Mouse (Mus musculus): Measurements from ENCODE around the gene Sema4c.
"Not testable (repeated sequence)": the region's sequence is repeated elsewhere in the genome, so short reads cannot be mapped to it uniquely, and the experiment has no call there.

The Sema4c gene

DNA sequence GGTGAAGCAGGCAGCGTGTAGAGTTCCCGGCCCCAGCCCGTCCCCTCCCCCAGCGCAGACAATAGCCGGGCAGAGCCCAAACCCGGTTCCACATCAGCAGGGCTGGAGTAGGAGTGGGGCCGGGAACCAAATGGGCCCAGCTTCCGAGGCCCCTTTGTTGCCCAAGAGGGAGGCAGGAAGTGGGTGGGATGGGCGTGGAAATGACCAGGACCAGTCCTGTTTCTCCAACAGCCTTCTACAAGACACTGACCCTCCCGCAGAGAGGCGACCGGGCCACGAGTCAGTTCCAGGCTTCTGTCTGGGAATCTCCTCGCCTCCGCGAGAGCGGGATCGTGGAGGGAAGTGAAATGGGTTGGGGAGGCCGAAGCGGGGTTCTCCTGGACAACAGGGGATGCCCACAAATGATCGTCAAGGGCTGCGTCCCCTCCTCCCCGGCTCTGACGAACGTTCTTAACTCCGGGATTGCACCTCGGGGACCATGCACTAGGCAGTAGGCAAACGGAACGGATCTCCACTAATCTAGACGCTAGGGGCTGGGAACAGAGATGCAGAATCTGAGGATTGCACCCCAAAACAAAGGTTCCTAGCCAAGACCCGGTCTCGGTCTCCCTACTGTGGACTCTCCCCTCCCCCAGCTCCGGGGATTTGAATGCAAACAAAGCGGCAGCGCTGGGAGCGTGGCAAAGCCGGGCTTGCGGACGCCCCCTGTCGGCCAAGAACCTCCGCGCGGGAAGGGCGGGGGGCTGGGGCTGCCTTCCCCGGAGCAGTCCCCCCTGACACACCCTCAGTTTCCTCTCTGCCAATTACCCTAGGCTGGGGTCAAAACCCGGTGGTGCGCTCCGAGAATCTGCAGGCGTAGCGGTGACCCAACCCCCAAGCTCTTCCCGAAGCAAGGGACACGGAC, 1.3 kb downstream of the Sema4c start:
- peak; percentile 93 for DNase-seq (ENCODE audit: low spot score)

- no peak for DNase-seq (ENCODE audit: low spot score)
Measured at GRCm38 (mm10) chr1:36555798-36556395, 2.3 kb downstream of the Sema4c start.

- DNase-seq (ENCODE audit: low spot score): no peak
Measured at GRCm38 (mm10) chr1:36554633-36555399, 3.3 kb downstream of the Sema4c start.

- no peak for DNase-seq (ENCODE audit: low spot score)
Measured at GRCm38 (mm10) chr1:36552506-36552905, 5.6 kb downstream of the Sema4c start.

DNA sequence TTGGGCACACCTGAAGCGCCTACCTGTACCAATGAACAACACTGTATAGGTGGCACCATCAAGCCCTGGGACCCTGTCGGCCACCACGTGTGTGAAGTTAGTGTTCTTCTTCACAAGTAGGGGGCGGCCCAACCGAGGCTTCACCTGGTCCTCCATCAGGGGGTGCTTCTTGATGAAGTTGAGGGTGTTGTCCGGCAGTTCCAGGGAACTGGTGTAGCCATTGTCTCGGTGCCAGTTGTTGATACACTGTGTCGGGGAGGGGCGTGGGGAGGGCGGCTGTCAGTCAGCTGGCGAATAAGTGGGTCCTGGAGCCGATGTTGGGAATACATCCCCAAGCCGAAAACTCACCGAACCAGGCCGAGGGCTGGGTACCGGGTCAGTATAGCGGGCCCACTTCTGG, 6.2 kb downstream of the Sema4c start:
- no peak for DNase-seq (ENCODE audit: low spot score)

GRCm38 (mm10) chr1:36550075-36550863, 7.9 kb downstream of the Sema4c start:
- no peak for DNase-seq (ENCODE audit: low spot score)

DNA sequence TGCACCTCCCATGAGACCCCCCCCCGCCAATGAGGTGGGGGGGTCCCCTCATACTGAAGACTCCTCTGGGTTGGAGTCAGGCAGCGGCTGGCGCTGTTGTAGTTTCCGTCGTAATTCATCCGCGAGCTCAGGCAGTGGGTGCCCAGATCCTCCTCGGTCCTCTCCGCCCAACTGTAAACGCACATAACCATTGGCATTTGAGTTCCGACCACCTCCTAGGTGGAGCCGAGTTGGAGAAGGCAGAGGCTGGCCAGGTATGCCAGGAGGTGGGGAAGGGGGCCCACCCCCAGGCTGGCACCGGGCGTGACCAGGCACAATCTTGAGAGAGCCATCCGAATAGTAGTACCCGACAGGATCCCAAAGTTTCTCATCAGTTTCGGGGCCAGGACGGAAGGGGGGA, 8.7 kb downstream of the Sema4c start:
- no peak for DNase-seq (ENCODE audit: low spot score)

- DNase-seq (ENCODE audit: low spot score): no peak
Measured at GRCm38 (mm10) chr1:36548771-36549170, 9.4 kb downstream of the Sema4c start.

DNA sequence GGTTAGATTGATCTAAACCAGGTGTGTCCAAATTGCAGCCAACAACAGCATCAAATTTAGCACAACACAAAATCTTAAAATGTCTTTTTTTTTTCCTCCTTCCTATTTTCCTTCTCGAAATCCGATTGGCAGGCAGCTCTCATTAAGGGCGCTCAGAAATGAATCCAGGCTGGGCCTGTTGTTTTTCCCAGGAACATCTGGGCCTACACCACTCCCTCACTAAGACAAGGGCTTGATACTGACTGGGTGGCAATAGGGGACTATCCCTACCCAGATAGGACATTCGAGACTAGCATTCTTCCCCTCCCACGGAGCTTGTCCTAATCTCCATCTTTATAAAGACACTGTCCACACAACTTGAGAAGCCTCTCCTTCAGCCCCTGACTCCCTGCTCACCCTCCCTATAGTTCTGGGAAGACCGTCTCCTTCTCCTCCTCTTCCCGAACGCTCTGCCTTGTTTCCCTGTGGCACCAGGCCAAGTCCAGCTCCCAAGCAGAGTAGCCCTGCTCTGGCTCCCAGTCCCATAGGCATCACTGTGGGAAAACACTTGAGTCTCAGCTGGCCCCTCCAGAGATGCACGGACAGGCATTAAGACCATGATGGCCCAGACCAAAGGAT, 10.1 kb downstream of the Sema4c start:
- no peak for DNase-seq (ENCODE audit: low spot score)

- DNase-seq (ENCODE audit: low spot score): peak; percentile 98
Measured at GRCm38 (mm10) chr1:36546888-36547471, 11.2 kb downstream of the Sema4c start, which contains the start of gene Ankrd39. Gene Ankrd39, minus strand, starts transcription at chr1:36547445.

GRCm38 (mm10) chr1:36545845-36546600, 12.1 kb downstream of the Sema4c start:
- DNase-seq (ENCODE audit: low spot score): no peak

DNA sequence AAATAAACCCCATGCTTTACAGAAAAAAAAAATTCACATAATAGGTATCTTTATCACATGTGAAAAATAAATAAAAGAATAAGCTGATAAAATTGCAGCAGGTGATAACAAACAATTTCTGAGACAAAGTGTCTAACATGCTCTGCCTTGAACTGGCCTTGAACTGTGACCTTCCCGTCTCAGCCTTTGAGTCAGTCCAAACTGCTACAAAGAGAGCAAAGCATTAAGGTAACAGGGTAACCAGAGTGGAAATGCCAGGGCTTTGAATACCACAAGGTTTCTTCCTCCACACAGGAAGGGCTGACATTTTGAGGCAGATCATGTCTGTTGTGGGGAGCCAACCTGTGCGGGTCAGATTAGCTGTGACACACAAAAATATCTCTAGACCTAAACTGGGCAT, 12.8 kb downstream of the Sema4c start:
- DNase-seq (ENCODE audit: low spot score): no peak

- DNase-seq (ENCODE audit: low spot score): no peak
Measured at GRCm38 (mm10) chr1:36542925-36543324, 15.2 kb downstream of the Sema4c start.

DNA sequence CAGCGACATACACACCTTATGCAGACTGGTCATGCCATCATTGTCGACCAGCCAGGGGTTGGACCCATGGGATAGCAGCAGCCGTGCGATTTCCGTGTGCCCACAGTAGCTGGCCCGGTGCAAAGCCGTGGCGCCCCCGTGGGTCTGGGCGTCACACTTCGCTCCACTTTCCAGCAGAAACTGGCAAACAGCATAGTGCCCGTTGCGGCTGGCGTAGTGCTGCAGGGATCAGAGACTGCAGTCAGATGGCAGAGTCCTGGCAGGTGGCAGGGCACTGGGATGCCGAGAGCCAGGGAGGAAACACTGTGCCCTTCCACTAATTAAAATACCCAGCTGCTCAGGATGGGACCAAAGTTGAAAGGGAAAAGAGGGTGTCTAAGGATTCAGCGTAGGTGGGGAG, 16.3 kb downstream of the Sema4c start:
- no peak for DNase-seq (ENCODE audit: low spot score)

- DNase-seq (ENCODE audit: low spot score): no peak
Measured at GRCm38 (mm10) chr1:36540807-36541206, 17.3 kb downstream of the Sema4c start.

DNA sequence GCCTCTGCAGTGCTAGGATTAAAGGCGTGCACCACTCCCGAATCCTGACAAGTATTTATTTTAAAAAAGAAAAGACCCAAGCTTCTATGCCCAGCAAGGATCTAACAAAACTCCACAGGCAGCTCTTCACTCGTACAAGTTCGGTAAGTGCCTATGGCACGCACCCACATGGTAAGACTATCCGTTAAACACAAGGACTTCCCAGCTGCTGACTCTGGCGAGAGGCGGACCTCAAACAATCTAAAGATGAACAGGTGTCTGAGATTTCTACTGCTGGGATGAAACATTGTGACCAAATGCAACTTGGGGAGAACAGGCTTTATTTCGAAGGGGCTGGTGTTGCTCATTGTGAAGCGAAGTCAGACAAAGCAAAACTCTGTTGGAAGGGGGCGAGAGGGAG, 18.0 kb downstream of the Sema4c start:
- DNase-seq (ENCODE audit: low spot score): no peak

DNA sequence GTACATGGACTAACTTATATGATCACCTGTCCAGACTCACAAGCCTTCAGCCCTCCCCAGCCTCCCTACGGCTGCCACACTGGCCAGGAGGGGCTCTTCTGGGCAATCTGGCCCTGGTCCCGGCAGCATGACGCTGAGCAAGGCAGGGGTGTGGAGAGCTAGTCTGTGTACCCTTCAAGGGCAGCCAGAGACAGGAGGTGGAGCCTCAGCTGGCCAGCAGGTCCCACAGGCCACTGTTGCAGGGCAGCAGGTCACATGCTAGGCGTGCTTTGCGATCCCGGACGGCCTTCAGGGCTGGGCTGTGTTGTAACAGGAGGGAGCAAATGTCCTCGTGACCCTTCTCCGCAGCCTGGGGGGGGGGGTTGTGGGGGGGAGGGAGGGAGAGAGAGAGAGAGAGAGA, 19.0 kb downstream of the Sema4c start, which contains the start of gene Gm42417:
Gm42417 (minus strand) TSS at position 244 of the 400 bp plus-strand sequence.
- no peak for DNase-seq (ENCODE audit: low spot score)

DNA sequence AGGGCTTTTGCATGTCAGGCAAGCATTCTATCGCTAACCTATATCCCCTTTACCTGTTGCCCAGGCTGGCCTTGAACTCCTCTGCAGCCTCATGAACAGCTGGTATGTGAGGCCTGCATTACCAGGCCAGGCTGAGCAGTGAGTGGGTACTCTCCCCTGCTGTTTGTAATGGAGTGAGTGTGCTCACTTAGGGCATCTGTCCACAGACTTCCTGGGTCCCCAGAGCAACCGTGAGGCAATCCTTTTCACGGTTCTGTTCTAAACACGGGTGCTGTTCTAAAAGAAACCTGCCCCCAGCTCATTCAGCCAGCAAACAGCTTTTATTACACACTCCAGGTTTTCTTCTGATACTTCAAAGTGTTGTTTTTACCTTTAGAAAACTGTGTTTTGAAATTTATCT, 19.4 kb downstream of the Sema4c start:
- no peak for DNase-seq (ENCODE audit: low spot score)

GRCm38 (mm10) chr1:36536783-36537182, 21.4 kb downstream of the Sema4c start, which contains the start of gene Ankrd23:
Gene Ankrd23, minus strand, starts transcription at chr1:36536883.
- DNase-seq (ENCODE audit: low spot score): not testable (repeated sequence)

GRCm38 (mm10) chr1:36536397-36536728, 21.8 kb downstream of the Sema4c start:
- DNase-seq (ENCODE audit: low spot score): no peak
